Mouse (Mus musculus) myocyte (in vitro differentiated cells): ENCODE measurements around the gene Copb2. TPM values are rescaled to one million over a fixed set of nuclear protein-coding genes. Genes with fewer than 3 reads are reported as not detected.

Experiments
- H3K27me3 ChIP-seq: one replicate; pipeline ENCODE4 v1.6.1; 2011; ENCODE audit not compliant: control insufficient read depth, insufficient read depth, insufficient read length
- H3K36me3 ChIP-seq: one replicate; pipeline ENCODE4 v1.6.1; 2011; ENCODE audit not compliant: control insufficient read depth, insufficient read depth
- H3K4me2 ChIP-seq: one replicate; pipeline ENCODE4 v1.6.1; 2011; ENCODE audit warnings: low read depth, control low read depth
- H3K4me3 ChIP-seq: one replicate; pipeline ENCODE4 v1.5.1; 2011; ENCODE audit warnings: mild to moderate bottlenecking, control low read depth, moderate library complexity
- H3K79me2 ChIP-seq: one replicate; pipeline ENCODE4 v1.6.1; 2011; ENCODE audit not compliant: control insufficient read depth, insufficient read depth
- H3ac ChIP-seq: one replicate; pipeline ENCODE4 v1.6.1; 2011; ENCODE audit not compliant: control insufficient read depth, insufficient read length
- CEBPB ChIP-seq: IDR thresholded peaks from 2 replicates; pipeline ENCODE4 v1.6.1; 2011; ENCODE audit warnings: mild to moderate bottlenecking, moderate library complexity; ENCODE audit not compliant: poor library complexity, insufficient read depth, severe bottlenecking
- MYOD1 ChIP-seq, 3 experiments: IDR thresholded peaks; one replicate each; pipeline ENCODE4 v1.6.1; 2011; ENCODE audit warnings: control low read depth in 2 of 3, low read depth in 2 of 3, mild to moderate bottlenecking in 2 of 3, moderate library complexity in 1 of 3; ENCODE audit not compliant: insufficient read length in 2 of 3, control insufficient read depth in 1 of 3
- MYOG ChIP-seq, 3 experiments: IDR thresholded peaks; one replicate each; pipeline ENCODE4 v1.6.1; 2011; ENCODE audit warnings: control low read depth in 2 of 3, low read depth in 2 of 3, mild to moderate bottlenecking in 2 of 3; ENCODE audit not compliant: insufficient read length in 2 of 3, control insufficient read depth in 1 of 3, insufficient read depth in 1 of 3
- POLR2A ChIP-seq: IDR thresholded peaks from one replicate; pipeline ENCODE4 v1.6.1; 2011; ENCODE audit warnings: low read depth, mild to moderate bottlenecking, control low read depth, moderate library complexity; ENCODE audit not compliant: insufficient read length
- REST ChIP-seq: IDR thresholded peaks from one replicate; pipeline ENCODE4 v1.6.1; 2011; ENCODE audit warnings: mild to moderate bottlenecking, control low read depth, moderate library complexity; ENCODE audit not compliant: insufficient read depth, insufficient read length
- SRF ChIP-seq: IDR thresholded peaks from one replicate; pipeline ENCODE4 v1.6.1; 2011; ENCODE audit warnings: low read depth; ENCODE audit not compliant: control insufficient read depth, insufficient read length
- polyA plus RNA-seq: library from polyadenylated mRNA; unstranded; fragments of >200 nt; fragmentation: generic; extraction: Trizol; gene quantifications from one replicate; pipeline ENCODE4 v1.2.1, GENCODE M21; 2012; ENCODE audit warnings: missing spikeins

Gene Copb2
- polyA plus RNA-seq, 1 experiment: 94.1 TPM

DNA sequence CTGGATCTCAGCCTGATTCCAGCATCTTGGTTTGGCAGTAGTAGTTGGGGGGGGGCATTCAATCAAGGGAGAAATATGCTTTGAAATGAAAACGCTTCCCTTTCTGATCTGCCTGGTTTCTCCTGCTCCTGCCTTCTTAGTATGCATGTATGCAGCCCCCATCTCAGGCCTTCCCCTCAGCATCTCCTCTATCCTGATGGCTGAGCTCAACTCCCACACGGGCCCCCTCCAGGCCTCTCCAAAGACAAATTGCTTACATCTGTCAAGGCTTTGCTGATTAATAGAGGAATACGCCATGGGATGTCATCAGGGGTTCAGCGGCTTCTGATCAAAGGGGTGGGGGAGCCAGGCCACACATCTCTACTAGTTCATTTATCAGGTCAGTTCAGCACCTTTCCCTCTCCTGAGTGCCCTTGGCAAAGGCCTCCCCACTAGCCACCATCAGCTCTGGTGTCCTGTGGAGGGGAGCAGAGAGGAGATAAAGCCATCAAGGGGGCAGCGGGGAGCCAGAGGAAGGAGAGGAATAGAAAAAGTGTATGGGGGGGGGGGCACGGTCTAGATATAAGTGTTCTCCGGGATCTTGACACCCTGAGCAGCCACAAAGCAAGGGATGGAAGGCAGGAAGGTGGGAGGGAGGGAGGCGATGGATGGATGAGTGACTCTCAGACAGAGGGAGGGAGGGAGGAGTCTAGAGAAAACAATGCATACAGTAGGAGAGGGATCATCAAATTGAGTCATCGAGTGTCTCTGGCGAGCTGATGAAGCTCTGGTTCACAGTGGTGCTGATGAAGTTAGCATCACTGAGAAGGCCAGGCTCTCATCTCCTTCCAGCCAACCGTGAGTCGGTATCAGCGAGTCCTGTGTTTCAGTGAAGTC lies 70.0 kb downstream of the Copb2 start:
- H3K4me2 ChIP-seq: no peak overlapping the region
- H3K79me2 ChIP-seq: no peaks in the 10 kb centered on the region
- H3ac ChIP-seq: no peak overlapping the region
- TF ChIP-seq POLR2A (no peak), CEBPB (no peak), REST (no peak), SRF (no peak), MYOD1 (IDR thresholded peaks at IDR 0.05; ENCODE audit: control insufficient read depth in 1 of 3, insufficient read length in 2 of 3, low read depth in 2 of 3) (no peak), MYOG (IDR thresholded peaks at IDR 0.05; ENCODE audit: control insufficient read depth in 1 of 3, insufficient read depth in 1 of 3, insufficient read length in 2 of 3, low read depth in 2 of 3) (no peak)
- no peak overlapping the region for H3K4me3 ChIP-seq
- peaks cover 5% of the 10 kb centered on the region for H3K27me3 ChIP-seq
- H3K36me3 ChIP-seq: no peaks in the 10 kb centered on the region

Other genes with a start within 250 kb of the Copb2 start
- 4.4 TPM for gene Rbp1, start 140.8 kb upstream of the Copb2 start, polyA plus RNA-seq
- 0.17 TPM for gene Rbp2, start 77.6 kb upstream of the Copb2 start, polyA plus RNA-seq
- 33.5 TPM for gene Mrps22, start 37.9 kb downstream of the Copb2 start, polyA plus RNA-seq